Mouse (Mus musculus) natural killer cell, adult 2 months (primary cell): ENCODE results near the gene Gdpgp1.

Experiments
- DNase-seq, 2 experiments: peaks; one replicate each; pipeline ENCODE4 v3.0.0; 2022; ENCODE audit warnings: low spot score in 2 of 2

Gdpgp1 gene

DNA sequence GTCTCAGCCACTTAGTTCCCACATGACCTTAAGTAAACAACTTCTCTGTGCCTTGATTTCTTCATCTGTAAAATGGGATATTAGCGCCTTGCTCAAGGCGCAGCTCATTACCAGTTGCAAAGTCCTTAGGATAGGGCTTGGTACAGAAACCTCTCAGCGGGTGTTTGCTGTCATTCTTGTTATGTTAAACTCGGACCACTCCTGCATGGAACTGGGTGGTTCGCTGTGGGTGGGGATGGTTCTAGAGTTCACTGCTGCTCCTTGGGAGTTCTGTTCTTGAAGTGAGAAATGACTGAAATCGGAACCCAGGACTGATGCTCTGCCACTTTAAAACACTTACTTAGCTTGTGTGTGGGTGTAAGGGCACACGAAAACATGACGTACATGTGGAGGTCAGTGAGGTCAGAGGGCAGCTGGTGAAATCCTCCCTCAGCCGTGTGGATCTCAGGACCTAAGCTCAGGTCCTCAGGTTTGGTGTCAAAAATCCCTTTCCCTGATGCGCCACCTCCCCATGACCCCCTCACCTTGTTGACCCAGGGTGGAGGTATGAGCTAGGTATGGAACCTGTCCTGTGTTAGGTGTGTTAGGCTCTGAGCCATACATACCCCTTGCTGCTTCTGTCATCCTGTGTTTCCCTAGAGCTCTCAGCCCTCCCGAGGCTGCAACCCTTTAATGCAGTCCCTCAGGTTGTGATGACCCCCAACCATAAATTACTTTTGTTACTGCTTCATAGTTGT is 32.6 kb upstream of the Gdpgp1 start:
- DNase-seq: no peak

DNA sequence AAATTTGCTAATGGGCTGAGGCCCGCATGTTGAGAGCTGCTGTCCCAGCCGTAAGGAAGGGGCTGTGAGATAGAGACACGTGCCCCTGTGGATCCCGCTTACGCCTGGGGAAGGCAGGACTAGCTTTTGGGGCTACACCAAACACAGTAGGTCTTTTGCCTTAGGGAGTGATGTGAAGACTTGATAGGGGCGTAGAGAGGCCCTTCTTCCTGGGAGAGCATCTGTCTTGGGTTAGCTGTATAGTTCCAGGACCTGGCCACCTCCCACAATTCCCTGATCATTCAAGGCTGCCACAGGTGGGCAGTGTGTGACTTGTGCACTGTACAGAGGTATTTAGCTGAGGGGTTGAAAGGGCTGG is 32.1 kb upstream of the Gdpgp1 start:
- no peak for DNase-seq

DNA sequence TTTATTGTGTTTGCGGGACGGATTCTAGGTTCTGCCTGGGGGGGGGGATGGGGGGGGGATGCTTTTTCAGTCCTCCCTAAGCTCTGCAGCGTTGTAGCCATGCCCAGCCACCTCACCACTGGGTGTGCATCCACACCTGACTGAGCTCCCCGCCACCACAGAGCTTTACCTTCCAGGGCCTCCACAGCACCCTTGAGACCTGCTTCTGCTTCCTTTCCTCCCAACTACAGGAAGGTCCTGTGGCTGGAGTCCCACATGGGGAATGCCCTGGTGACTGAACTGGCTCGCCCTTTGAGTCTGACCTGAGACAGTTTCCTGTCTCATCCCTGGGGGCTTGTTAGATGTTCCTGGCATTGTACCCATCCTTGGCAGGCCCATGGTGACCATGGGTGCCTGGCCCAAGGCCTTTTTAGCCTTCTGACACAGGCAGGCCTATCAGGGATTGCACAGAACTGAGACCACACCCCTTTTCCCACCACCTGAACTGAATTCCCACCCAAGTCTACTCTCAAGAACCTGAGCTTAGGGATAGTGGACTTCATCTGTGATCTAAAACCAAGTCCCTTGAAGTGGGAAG is 31.6 kb upstream of the Gdpgp1 start:
- no peak for DNase-seq

DNA sequence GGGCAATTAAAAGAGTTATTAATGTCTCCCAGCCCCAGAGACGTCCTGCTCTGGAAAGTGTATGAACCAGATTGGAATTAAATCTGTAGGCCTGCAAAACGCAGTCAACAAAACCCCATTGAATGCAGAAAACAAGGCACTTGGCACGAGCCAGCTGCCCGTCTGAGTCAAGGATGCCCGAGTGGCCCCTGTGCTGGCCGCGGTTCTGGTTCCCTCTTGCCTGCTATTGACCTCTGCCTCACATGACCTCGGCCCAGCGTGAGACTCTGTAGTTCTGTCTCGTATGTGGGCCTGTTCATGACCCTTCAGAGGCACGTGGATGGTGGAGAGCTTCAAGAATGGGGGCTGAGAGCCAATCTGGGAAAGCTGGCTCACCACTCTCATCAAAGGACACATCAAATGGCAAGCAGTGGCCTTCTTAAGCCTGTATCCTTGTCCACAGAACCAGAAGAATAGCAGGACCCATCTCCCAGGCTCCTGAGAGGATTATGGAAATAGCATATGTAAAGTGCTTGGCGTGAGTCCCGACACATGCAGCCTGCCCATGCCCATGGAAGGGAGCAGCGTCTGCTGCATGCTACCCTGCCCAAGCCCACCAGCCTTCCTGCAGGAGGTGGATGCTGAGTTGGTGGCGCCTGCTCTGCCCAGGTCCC is 30.7 kb upstream of the Gdpgp1 start:
- DNase-seq: no peak

DNA sequence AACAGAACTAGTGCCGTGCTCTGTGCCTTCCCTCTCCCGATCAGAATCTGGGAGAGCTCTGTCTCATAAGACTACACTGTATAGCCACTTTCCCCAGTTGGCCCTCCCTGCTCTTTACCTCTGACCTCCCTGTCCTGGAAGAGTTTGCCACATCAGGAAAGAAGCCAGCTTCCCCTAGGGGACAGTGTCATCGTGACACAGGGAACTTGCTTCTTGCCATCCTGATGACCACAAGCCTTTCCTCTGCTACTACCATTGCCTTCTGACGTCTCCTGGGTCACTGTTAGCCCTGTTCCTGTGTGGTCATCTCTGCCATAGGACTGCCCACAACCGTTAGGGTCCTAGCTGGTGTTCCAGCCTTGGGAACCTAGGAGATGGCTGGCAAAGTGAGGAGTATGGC is 29.7 kb upstream of the Gdpgp1 start:
- no peak for DNase-seq

DNA sequence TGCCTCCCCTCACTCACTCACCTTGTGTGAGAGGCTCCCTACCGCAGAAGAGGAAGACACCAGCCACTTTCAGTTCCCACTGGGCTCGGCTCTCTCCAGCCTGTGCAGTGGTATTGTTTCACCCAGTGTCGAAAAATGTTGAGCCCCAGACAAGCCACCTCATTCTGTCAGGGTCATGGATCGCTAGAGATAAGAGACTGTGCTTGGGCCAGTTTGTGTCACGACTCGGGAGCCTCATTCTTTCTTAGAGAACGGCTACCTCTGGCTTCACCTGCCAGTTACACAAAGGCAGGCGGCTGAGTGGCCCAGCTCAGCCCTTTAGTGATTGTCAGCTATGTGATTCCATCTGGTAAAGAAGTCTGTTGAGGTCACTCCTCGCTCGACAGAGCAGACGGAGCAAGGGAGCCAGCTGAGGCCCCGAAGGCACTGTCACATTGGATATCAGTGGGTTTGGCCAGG is 29.0 kb upstream of the Gdpgp1 start:
- peak in 1 of 2 experiments; percentile 79 for DNase-seq

DNA sequence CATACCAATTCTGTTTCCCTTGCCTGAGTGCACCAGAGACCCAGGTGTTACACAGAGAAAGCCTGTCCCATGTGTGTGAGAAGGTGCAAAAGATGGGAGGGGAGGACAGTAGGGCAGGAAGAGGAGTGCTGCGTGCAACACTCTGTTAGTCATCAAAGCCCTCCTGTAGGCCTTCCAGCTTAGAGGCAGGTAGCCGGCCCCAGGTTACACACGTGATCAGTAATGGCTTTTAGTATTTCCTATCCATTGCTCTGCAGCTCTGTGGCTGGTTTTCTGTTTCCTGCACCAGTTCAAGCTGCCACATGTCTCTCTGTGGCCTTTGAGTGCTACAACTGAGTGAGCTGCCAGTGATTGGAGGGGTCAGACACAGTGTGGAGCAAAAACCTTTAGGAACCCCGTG is 28.3 kb upstream of the Gdpgp1 start:
- DNase-seq: peak; percentile 32 to 60

DNA sequence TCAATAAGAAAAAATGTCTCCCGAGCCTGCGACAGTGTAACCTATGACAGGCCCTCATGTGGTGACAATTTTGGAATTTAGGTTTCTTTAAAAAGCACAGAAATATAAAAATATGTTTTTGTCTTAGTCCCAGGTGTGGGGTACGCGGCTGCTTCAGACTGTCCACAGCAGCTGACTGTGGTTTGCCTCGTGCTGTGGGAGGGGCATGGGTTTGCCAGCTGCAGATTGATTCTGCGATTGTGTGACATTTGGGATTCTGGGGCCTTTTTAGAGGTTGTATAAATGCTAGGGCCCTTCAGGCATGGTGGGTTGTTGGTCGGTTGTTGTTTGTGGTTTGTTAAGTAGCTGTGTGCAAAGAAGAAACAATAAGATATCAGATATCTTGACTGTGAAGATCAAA is 27.7 kb upstream of the Gdpgp1 start:
- DNase-seq: peak in 1 of 2 experiments; percentile 68

DNA sequence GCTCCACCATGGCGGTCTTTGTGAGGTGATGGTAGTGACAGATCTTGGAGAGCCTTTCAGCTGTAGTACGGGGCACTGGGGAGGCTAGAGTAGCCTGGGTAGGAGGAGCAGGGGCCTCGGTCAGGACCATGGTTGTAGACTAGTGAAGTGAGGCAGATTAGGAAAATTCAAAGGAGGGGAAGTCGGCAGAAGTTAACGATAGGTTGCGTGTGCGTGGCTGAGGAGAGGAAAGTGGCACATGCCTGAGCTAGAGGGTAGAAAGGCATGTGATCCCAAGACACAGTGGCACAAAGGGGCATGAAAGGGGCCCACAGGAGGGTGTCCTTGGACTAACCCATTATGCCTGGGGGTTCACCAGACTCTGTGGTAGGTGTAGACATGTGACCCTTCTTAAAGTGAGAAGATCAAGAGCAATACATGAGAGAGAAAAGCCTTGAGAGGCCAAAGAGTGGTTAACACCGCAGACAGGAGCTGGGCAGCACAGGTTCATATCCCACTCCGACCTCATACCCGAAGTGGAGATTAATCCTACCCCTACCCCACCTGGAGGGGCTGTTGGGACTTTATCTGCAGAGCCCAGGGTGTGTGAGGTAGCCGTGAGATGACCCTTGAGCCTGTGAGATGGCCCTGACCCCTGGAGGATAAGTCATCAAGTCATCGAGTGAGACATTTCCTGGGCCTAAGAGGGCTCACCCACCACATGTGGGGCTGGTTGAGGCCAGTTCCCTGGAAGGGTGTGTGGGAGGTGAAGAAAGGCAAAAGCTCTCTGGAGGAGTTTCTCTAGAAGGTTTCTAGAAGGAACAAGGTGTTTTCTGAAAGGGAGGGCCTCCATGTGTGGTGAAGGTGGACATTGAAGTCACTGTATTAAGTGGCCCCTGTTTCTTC is 26.7 kb upstream of the Gdpgp1 start:
- DNase-seq: no peak

DNA sequence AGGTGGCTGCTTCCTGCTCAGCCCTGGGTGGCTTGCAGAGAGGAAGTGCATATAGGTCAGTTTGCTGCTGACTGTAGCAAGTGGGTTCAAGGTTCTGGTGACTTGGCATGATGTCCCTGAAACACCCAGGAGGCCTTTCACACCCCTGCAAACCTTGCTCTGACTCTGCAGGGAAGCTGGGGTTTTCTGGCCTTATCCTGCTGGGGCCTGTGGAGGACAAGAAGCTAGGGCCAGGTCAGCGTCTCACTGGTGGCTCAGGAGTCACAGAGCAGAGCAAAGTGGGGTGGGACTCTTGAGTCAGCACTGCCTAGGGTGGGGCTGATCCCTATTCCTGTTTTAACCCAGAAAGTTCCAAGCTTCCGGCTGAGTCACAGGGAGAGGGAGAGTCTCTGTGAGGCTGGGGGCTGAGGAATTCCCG is 25.3 kb upstream of the Gdpgp1 start:
- peak in 1 of 2 experiments; percentile 34 for DNase-seq

DNA sequence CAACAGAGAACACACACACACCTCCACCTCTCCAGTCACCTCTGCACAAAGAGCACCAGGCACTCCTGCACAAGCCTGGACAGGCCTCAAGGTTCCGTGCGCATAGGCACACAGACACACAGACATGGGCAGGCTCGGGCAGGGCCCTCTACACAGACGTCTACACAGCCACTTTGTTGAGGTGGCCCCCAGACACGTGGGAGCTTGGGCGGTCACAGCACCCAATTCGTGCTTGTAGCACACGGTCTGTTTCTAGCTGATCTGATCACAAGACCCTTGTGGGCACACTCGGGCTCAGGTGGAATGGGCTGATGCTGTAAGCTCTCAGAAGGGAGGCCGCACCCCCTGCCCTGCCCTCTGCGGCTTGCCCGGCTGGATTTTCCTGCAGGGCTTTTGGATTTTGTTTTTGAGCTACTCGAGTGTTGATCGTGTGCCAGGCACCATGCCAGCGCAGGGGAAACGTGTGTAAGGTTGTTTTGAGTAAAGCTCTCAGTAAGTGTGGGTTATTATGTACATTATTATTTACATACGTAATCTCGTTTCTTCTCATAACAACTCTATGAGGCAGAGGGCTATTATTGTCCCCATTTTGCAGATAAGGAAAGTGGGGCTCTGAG is 24.5 kb upstream of the Gdpgp1 start:
- no peak for DNase-seq

DNA sequence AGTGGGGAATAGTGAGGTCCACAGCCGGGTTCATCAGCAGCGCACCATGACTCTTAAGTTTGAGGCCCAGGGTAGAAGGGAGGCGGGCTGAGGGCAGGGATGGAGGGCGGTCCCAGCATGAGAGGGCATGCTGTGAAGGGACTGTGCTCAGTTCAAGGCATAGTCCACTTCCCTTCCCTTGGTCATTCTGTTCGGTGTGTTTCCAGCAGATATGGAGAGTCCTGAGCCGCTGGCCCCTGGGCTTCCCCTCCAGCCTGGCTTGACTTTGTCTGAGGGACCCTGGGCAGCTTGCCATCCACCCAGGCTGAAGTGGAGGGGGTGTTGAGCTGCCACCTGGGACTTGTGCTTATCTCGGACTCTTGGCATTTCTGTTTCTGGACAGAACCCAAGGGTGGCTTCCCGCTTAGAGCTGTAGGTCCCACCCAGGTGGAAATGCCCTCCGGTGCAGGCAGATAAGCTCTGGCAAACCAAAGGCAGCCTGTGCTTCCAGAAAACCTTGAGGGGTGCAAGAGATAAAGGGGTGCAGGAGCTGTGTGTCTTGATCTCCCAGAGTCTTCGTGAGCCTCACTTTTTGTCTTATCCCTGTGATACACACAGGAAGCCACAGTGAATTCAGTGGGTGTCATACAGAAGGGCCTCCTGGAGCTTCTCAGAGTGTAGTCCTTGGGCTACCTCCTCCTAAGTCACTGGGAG is 23.8 kb upstream of the Gdpgp1 start:
- DNase-seq: no peak

DNA sequence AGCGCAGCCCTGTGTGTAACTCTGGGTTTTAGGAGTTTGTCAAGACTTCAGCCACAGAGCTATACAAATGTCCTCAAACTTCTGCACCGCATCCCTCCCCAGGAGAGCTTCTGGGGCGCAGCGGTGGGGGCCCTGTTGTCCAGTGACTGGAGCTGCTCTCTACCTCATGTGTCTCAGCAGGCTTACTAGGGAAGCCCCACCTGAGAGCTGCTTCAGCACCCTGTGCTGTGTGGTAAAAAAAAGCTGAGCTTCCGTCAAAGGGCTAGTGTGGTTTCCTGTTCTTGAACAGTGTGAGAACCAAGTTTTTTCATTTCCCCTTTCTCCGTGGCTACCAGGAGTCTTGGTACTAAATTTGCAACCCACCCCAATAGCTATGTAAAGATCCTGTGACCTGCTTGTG is 23.0 kb upstream of the Gdpgp1 start:
- peak; percentile 87 to 89 for DNase-seq

DNA sequence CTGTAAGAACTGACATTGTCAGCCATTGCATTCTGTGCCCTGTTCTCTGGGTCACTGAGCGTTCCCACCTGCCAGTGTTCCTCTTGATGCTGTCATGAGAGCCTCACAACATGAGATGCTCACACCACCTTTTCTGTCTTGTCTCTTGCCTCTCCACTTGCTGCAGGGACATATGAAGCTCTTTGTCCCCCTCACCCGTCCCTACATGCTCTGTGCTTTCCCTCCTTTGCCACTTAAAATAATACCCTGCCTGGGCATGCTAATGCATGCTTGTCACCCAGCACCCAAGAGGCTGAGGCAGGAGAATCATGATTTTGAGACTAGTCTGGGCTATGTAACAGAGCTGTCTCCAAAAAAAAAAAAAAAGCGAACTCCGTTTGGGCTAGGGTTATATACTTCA is 21.7 kb upstream of the Gdpgp1 start:
- DNase-seq: no peak

DNA sequence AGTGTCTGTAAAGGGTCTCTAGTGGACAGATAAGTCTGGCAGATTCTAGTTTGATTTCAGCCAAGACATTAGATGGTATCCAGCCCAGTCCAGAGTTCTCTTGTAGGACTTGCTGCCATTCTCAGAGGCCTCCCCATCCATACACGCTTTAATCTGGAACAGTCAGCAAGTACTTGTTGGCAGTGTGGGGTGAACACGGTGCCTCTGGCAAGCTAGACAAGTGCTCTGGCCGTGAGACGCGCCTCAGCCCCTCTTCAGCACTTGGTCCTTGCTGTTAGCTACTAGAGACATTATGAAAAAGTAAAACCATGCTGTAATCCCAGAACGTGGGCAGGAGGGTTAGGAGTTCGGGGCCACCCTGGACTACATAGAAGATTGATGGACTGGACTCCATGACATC is 19.1 kb upstream of the Gdpgp1 start:
- DNase-seq: no peak

DNA sequence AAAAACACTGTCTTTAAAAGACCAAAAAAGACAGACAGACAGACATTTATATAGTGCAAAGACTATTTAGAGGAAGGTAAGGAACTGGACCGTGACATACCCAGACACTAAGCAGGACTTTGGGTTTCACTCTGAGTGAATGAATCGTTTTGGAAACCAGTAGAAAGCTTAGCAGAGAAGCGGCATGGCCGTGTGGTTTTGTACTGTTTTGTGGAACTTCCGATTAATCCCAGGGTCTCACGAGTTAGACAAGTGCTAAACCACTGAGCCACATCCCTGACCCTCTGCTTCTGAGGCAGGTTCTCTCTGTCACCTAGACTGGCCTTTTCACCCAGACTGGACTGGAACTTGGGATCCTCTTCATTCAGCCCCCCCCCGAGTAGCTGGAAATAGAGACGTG is 18.2 kb upstream of the Gdpgp1 start:
- DNase-seq: peak; percentile 32 to 41

DNA sequence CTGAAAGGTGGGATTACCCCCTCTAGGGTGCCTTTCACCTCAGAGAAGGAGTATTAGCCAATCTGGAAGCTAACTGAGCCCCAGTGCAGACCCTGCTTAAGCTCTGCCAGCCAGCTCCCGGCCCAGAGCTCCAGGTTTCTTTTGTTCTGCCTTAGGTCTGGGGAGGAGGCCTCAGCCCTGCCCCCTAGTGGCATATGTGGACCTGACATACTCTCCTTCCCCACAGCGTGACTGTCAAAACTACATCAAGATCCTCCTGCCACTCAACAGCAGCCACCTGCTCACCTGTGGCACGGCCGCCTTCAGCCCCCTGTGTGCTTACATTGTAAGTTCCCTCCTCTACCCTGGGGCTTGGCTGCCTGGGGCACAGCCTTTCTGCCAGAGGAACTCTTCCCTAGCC is 17.3 kb upstream of the Gdpgp1 start:
- DNase-seq: peak; percentile 64 to 85

DNA sequence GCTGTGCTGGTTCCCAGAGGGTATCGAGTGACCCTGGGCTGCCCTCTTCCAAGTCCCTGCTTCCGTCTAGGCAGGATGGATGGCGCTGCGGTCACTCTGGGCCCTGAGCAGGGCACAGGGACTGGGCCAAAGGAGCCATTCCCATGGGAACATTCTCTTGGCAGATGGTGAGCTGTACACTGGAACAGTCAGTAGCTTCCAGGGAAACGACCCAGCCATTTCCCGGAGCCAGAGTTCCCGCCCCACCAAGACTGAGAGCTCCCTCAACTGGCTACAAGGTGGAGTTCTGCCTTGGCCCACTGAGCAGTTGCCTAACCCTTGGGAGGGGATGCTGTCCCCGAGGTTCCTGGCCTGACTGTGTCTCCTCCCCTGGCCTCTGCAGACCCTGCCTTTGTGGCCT is 16.1 kb upstream of the Gdpgp1 start:
- no peak for DNase-seq

DNA sequence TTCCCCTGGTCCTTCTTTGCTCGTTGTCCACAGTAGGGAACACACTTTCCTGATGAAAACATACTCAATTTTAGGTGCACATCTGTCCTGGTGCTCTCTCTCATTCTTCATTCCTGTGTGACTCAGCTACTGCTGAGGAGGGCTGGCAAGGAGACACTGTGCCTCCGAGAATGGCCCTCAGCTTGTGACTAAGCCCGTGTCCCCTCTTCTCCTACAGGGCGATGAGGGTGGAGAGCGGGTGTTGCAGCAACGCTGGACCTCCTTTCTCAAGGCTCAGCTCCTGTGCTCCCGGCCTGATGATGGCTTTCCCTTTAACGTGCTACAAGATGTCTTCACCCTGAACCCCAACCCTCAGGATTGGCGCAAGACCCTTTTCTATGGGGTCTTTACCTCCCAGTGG is 14.0 kb upstream of the Gdpgp1 start:
- no peak for DNase-seq

DNA sequence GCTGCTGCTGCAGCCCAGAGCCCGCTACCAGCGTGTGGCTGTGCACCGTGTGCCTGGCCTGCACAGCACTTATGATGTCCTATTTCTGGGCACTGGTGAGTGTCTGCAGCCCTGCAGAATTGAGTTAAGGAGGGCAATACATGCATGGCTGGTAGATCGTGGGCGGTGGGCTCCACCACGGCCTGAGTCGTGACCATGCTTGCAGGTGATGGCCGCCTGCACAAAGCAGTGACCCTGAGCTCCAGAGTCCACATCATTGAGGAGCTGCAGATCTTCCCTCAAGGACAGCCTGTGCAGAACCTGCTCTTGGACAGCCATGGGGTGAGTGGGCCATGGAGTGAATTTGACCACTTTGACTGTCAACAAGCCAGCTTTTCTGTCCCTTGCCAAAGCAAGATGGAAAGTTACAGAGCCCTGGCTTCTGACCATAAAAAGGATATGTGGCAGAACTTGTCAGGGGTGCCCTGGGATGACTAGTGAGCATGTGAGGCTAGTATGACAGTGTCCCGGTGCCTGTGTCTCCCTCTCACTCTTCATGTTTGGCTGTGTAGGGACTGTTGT is 12.3 kb upstream of the Gdpgp1 start:
- no peak for DNase-seq
